Mouse (Mus musculus) limb, embryonic 12.5 days (tissue): Measurements from ENCODE around the gene Slc4a4. TPM values are rescaled to one million over a fixed set of nuclear protein-coding genes. Genes with fewer than 3 reads are reported as not detected.

Experiments
- polyA plus RNA-seq: library from polyadenylated mRNA; unstranded; fragments of >200 nt; fragmentation: Nextera tagmentation; extraction: Ambion mirVana; gene quantifications from 2 replicates; pipeline ENCODE4 v1.2.1, GENCODE M21; 2016

The Slc4a4 gene
- polyA plus RNA-seq, 1 experiment from 2014 or later: 1.8 TPM

Other genes starting within 250 kb of the Slc4a4 start
- 67.6 and 71.5 TPM in 2 replicates for gene Grsf1, start 210.6 kb upstream of the Slc4a4 start, polyA plus RNA-seq
- gene Mob1b, start 166.0 kb upstream of the Slc4a4 start, polyA plus RNA-seq: 11.8 and 12.9 TPM in 2 replicates
- 70.1 and 72.6 TPM in 2 replicates for gene Dck, start 121.8 kb upstream of the Slc4a4 start, polyA plus RNA-seq